Mouse (Mus musculus) limb, embryonic 10.5 days (tissue): Measurements from ENCODE around the gene Tomm34. TPM values are rescaled to one million over a fixed set of nuclear protein-coding genes. Genes with fewer than 3 reads are reported as not detected.
A peak's percentile ranks its signal among the peaks of the same experiment; 100 is the strongest.
"Not testable (repeated sequence)": the region's sequence is repeated elsewhere in the genome, so short reads cannot be mapped to it uniquely, and the experiment has no call there.

Experiments used
- DNase-seq: peaks from one replicate; pipeline ENCODE4 v3.0.0-alpha.2; 2017; ENCODE audit warnings: low spot score
- H3K27ac ChIP-seq: fragments of 300-500 bp; sonication (generic); 2 replicates; pipeline ENCODE4 v1.5.1; 2016; ENCODE audit warnings: mild to moderate bottlenecking
- H3K27me3 ChIP-seq: fragments of 300-500 bp; sonication (generic); 2 replicates; pipeline ENCODE4 v1.6.1; 2016; ENCODE audit warnings: low read depth, mild to moderate bottlenecking; ENCODE audit not compliant: poor library complexity, severe bottlenecking
- H3K36me3 ChIP-seq: fragments of 300-500 bp; sonication (generic); 2 replicates; pipeline ENCODE4 v1.6.1; 2016; ENCODE audit warnings: mild to moderate bottlenecking, moderate library complexity
- H3K4me1 ChIP-seq: fragments of 300-500 bp; sonication (generic); 2 replicates; pipeline ENCODE4 v1.6.1; 2016
- H3K4me3 ChIP-seq: fragments of 300-500 bp; sonication (generic); 2 replicates; pipeline ENCODE4 v1.5.1; 2016; ENCODE audit warnings: mild to moderate bottlenecking, moderate library complexity
- H3K9me3 ChIP-seq: fragments of 300-500 bp; sonication (generic); replicated peaks from 2 replicates; pipeline ENCODE4 v1.6.1; 2016; ENCODE audit warnings: mild to moderate bottlenecking
- WGBS: fragments of 180-500 bp; shearing (Covaris S2); methylation state at CpG from one replicate; pipeline ENCODE4 v1.1.7; 2016; 5-methylcytosine and 5-hydroxymethylcytosine counted together
- polyA plus RNA-seq: library from polyadenylated mRNA; unstranded; fragments of >200 nt; fragmentation: Nextera tagmentation; extraction: Ambion mirVana; gene quantifications from 2 replicates; pipeline ENCODE4 v1.2.1, GENCODE M21; 2016

Tomm34 gene
- polyA plus RNA-seq, 1 experiment from 2014 or later = 60.3 TPM

DNA sequence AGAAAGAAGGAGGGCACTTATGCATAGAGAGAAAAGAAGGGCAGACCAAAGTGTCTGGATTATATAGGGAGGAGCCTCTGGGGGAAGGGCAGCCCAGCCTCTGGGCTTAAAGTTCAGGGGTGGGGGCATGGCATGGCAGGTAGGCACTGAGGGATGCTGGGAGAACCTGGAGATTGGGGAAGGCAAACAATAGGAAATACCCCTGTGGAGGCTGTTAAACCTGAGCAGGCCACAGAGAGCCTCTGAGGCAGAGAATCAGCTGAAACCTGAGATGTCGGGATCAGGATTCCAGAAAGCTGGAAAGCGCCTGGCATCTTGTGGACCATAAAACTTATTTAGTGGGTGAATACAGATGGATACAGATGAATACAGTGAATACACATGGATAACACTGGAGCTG lies 1.1 kb upstream of the Tomm34 start:
- Histone ChIP-seq H3K9me3 (no peaks in the 10 kb centered on the region), H3K4me3 (no peak overlapping the region), H3K27ac (peak overlapping the region; percentile 95; the same call in 1 of the 2 replicates), H3K36me3 (peaks cover 10% of the 10 kb centered on the region), H3K27me3 (no peaks in the 10 kb centered on the region), H3K4me1 (peaks cover 53% of the 10 kb centered on the region)
- no peak for DNase-seq
- 68% methylated on average over 2 of the region's 2 CpGs for WGBS

DNA sequence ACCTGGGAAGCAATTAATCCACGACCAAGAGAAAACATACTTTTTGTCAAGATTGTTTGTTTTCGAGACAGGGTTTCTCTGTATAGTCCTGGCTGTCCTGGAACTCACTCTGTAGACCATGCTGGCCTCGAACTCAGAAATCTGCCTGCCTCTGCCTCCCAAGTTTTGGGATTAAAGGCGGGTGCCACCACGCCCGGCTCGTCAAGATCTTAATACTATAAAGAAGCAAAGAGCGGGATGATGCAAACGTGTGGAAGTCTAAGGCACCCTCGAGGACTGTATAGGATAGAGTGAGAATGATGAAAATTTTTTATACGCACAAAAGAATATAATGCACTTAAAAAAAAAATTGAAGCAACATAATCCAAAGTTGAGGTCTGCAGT lies 460 bp upstream of the Tomm34 start:
- not testable (repeated sequence) for H3K9me3 ChIP-seq, DNase-seq, H3K27me3 ChIP-seq
- H3K4me3 ChIP-seq = peak overlapping the region; percentile 95
- WGBS = 75% methylated on average over 11 of the region's 11 CpGs
- H3K4me1 ChIP-seq = peaks cover 53% of the 10 kb centered on the region
- H3K36me3 ChIP-seq = peaks cover 16% of the 10 kb centered on the region
- peak overlapping the region; percentile 95 for H3K27ac ChIP-seq

DNA sequence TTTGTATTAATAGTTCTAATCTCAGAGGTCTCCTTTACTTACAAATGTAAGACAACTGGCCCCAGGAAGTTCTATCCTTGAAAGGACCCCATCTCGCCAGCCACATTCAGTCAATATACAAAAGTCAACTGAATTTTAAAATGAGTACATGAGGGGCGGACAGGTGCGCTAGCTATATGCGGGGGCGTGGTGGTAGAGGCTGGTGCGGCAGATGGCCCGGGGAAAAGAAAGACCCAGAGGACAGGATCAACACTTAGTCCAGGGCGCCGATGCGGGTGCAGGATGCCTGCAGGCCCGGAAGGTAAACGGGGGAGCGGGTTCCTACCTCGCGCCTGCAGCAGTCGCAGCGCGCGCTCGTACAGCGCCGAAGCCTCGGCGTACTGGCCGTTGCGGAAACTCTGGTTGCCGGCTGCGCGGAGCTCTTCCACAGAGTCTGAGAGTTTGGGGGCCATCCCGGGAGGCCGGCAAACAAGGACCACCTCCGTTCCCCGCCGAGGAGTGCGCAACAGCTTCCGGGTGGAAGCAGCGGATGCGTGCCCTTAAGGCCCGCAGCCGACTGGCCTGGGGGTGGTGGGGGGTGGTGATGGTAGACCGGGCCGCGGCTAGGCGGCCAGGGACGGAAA lies 716 bp downstream of the Tomm34 start, which contains the start of gene Stk4:
Stk4 (plus strand) TSS at position 181 of the 623 bp plus-strand sequence.
- Histone ChIP-seq H3K9me3 (no peaks in the 10 kb centered on the region), H3K36me3 (peaks cover 28% of the 10 kb centered on the region), H3K4me3 (peak within 1 kb of the TSS; percentile 95), H3K27me3 (no peaks in the 10 kb centered on the region), H3K4me1 (peaks cover 49% of the 10 kb centered on the region), H3K27ac (peak within 1 kb of the TSS; percentile 95)
- DNase-seq = no peak
- WGBS = under 1% methylated on average over 45 of the region's 45 CpGs

DNA sequence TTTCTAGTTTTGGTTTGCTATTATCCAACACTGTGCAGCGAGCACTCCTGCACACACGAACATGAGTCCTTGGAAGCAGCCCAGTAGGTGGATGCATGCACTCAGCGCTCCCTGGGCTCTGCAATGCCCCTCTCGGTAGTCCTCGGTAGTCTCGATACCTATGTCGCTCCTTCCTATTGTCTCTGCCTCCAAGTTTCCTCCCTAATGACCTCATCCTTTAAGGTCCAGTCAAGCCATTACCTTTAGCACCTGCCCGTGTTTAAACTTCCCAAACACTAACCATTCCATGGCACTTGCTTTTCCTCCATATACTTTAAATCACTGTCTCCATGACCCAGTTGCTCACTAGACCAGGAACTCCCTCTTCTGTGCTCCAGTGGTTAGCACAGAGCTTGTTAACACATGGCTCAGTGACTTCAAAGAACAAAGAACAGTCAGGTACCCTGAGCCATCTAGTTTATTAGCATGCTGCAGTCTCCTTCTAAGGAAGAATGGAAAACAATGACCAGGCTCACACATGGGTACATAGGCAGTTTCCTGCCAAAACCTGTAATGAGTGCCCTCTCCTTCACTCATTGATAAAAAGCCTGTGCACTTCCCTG lies 11.2 kb downstream of the Tomm34 start:
- Histone ChIP-seq H3K4me1 (no peaks in the 10 kb centered on the region), H3K36me3 (peaks cover 98% of the 10 kb centered on the region), H3K27ac (no peak overlapping the region), H3K27me3 (no peaks in the 10 kb centered on the region), H3K9me3 (no peaks in the 10 kb centered on the region), H3K4me3 (no peak overlapping the region)
- DNase-seq = no peak
- 91% methylated on average over 8 of the region's 8 CpGs for WGBS

DNA sequence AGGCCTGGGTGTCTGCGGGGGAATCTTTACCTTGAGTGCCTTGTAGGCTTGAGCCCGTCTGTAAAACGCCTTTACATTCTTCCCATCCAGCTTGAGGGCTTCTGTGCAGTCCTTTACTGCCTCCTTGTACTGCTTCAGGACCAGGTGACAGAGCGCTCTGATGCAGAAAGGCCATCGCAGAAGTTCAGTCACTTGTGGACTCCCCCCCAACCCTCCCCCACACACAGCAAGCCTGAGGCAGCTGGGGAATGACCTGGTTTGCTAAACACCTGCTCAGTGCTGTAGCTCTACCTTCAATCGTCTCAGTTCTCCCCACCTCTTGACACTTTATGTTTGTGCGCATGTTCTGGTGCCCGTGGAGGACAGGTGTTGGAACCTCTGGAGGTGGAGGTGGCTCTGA lies 16.3 kb downstream of the Tomm34 start:
- Histone ChIP-seq H3K4me3 (no peak overlapping the region), H3K4me1 (no peaks in the 10 kb centered on the region), H3K27me3 (no peaks in the 10 kb centered on the region), H3K9me3 (no peaks in the 10 kb centered on the region), H3K27ac (no peak overlapping the region), H3K36me3 (peaks cover 94% of the 10 kb centered on the region)
- no peak for DNase-seq
- 96% methylated on average over 8 of the region's 8 CpGs for WGBS

DNA sequence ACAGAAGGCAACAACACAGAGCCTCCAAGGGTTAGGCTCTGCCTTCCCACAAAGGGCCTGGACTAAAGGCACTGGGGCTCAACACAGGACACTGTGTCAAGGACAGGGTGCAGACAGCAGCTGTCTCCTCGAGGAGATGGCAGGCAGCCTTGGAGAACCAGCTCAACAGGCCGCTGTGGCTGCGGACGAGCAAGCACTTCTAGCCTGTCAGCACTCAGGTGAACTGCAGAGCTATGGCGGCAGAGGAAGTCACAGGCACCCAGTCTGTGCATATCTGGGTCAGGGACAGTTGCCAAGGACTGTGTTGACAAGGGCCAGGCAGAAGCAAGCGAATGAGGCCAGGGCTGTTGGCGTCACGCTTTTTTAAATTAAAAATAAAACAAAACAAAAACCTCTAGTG lies 17.2 kb downstream of the Tomm34 start:
- no peaks in the 10 kb centered on the region for H3K27me3 ChIP-seq
- H3K27ac ChIP-seq = no peak overlapping the region
- no peaks in the 10 kb centered on the region for H3K9me3 ChIP-seq
- H3K4me3 ChIP-seq = no peak overlapping the region
- peaks cover 86% of the 10 kb centered on the region for H3K36me3 ChIP-seq
- WGBS = 95% methylated on average over 8 of the region's 8 CpGs
- H3K4me1 ChIP-seq = no peaks in the 10 kb centered on the region
- no peak for DNase-seq

DNA sequence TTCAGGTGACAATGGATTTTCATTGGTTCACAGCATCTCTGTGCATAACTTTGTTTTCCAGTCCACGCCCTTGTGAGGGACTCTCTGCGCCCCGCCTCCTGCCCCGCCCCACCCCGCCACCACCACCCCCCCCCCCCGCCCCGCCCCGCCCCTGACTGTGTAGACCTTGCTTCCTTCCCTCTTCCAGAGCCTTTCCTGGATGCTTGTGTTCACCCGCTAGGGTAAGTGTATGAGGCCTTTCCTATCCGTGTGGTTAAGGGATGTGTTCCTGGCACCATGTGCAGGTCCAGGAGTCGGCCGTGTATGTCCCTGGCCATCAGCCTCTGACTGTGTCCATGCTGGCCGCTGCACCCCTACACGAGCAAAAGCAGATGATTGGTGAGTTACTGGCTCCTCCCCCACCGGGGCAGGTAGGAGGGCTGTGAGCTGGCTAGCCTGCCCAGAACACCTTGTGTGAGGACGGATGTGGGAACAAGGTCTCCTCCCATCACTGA lies 23.7 kb downstream of the Tomm34 start:
- peaks cover 23% of the 10 kb centered on the region for H3K36me3 ChIP-seq
- H3K27ac ChIP-seq = peak overlapping the region; percentile 64; the same call in 1 of the 2 replicates
- DNase-seq = peak; percentile 61
- no peaks in the 10 kb centered on the region for H3K9me3 ChIP-seq
- H3K27me3 ChIP-seq = no peaks in the 10 kb centered on the region
- WGBS = 3% methylated on average over 16 of the region's 16 CpGs
- peaks cover 5% of the 10 kb centered on the region for H3K4me1 ChIP-seq
- peak overlapping the region; percentile 47 for H3K4me3 ChIP-seq

DNA sequence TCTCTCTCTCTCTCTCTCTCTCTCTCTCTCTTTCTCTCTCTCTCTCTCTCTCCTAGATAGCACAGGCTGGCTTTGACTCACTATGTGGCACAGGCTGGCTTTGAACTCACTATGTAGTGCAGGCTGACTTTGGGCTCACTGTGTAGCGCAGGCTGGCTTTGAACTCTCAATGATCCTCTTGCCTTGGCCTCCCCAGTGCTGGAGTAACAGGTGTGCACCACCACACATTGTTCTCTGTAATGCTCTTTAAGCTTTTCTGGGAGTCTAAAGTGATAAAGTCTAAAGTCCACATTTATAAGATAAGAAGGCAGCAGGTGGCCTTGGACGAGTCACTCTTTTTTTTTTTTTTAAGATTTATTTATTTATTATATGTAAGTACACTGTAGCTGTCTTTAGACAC lies 29.4 kb downstream of the Tomm34 start:
- H3K36me3 ChIP-seq = no peaks in the 10 kb centered on the region
- no peak overlapping the region for H3K4me3 ChIP-seq
- no peak for DNase-seq
- H3K9me3 ChIP-seq = no peaks in the 10 kb centered on the region
- no peak overlapping the region for H3K27ac ChIP-seq
- peaks cover 4% of the 10 kb centered on the region for H3K4me1 ChIP-seq
- 93% methylated on average over 2 of the region's 2 CpGs for WGBS
- H3K27me3 ChIP-seq = no peaks in the 10 kb centered on the region

DNA sequence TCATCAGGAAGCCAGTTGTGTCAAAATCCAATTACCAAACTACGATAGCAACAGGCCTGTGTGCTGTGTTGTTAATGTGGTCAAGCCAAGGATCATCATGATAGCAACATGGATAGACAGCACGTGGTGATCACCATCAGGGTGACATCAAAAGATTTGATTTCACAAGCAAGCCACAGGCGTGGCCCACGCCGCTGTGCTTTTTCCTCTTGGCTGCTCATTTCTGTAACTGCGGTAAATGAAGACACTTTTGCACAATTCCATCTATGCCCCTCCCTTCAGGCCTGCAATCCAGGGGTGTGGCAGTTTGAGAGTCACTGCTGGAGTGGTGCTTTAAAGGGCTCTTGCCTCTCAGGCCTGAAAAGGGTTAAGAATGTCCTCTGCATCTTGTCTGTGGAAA lies 30.0 kb downstream of the Tomm34 start:
- 89% methylated on average over 6 of the region's 6 CpGs for WGBS
- peaks cover 5% of the 10 kb centered on the region for H3K4me1 ChIP-seq

DNA sequence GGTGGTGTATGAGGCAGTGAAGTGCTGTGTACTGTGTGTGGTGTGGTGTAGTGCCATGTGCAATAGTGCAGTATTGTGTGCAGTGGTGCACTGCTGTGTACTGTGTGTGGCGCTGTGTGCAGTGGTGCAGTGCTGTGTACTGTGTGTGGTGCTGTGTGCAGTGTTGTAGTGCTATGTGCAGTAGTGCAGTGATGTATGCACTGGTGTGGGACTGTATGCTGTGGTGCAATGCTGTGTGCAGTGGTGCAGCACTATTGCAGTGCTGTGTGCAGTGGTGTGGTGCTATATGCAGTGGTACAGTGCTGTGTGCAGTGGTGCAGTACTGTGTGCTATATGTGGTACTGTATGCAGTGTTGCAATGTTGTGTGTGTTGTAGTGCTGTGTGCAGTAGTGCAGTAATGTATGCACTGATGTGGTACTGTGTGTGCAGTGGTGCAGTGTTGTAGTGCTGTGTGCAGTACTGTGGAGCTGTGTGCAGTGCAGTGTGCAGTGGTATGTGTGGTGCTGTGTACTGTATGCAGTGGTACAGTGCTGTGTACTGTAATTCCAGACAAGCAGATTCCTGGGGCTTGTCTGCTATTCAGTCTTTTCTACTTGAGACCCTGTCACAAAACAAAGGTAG lies 32.5 kb downstream of the Tomm34 start:
- no peak overlapping the region for H3K4me3 ChIP-seq
- peaks cover 5% of the 10 kb centered on the region for H3K4me1 ChIP-seq
- no peaks in the 10 kb centered on the region for H3K27me3 ChIP-seq
- no peak overlapping the region for H3K27ac ChIP-seq
- no peak for DNase-seq
- H3K36me3 ChIP-seq = no peaks in the 10 kb centered on the region
- 96% methylated on average over 1 of the region's 1 CpGs for WGBS
- H3K9me3 ChIP-seq = no peaks in the 10 kb centered on the region

More for the DNA sequence above, 30.0 kb downstream of the Tomm34 start:
- no peaks in the 10 kb centered on the region for H3K9me3 ChIP-seq
- no peaks in the 10 kb centered on the region for H3K36me3 ChIP-seq
- DNase-seq = no peak
- H3K27me3 ChIP-seq = no peaks in the 10 kb centered on the region
- no peak overlapping the region for H3K4me3 ChIP-seq
- no peak overlapping the region for H3K27ac ChIP-seq

DNA sequence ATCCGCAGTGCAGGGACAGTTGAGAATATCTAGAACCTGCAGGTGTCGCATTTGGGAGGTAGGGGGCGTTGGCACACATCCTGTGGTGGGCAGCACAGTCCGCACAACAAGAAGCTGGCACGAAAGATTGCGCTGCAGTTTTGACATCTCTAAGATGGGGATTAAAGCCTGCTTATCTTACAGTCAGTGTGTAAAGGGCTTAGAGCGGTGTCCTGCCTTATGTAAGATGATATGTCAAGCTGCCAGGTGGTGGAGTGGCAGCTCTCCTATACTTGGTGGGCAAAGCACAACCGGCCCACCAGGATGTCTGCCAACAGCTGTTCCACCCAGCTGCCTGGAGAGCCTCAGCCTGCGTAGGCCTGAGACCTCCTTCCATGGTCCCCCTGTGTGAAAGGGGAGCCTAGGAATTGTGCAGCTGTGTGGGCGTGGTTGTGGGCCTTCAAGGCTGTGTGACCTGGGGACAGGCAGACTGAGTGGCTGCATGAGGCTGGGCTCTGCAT lies 34.4 kb downstream of the Tomm34 start:
- peak; percentile 34 for DNase-seq
- 60% methylated on average over 10 of the region's 10 CpGs for WGBS
- no peaks in the 10 kb centered on the region for H3K36me3 ChIP-seq
- H3K27me3 ChIP-seq = no peaks in the 10 kb centered on the region
- no peaks in the 10 kb centered on the region for H3K9me3 ChIP-seq
- H3K4me3 ChIP-seq = no peak overlapping the region
- no peak overlapping the region for H3K27ac ChIP-seq
- peaks cover 5% of the 10 kb centered on the region for H3K4me1 ChIP-seq

DNA sequence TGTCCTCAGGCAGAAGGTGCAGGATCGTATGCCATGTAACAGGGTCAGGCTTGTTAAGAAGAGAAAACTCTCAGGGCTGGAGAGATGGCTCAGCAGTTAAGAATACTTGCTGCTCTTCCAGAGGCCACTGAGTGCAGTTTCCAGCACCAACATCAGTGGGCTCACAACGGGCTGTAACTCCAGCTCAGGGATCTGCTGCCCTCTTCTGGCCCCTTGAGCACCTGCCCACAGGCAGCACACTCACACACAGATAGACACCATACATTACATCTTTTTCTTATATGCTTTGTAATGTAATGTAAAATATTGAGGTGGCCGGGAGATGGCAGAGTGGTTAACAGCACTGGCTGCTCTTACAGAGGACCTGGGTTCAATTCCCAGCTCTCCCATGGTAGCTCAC lies 38.0 kb downstream of the Tomm34 start:
- Histone ChIP-seq H3K36me3 (no peaks in the 10 kb centered on the region), H3K27ac (no peak overlapping the region), H3K4me1 (peaks cover 5% of the 10 kb centered on the region), H3K9me3 (no peaks in the 10 kb centered on the region), H3K27me3 (no peaks in the 10 kb centered on the region), H3K4me3 (no peak overlapping the region)
- 86% methylated on average over 3 of the region's 3 CpGs for WGBS
- no peak for DNase-seq

DNA sequence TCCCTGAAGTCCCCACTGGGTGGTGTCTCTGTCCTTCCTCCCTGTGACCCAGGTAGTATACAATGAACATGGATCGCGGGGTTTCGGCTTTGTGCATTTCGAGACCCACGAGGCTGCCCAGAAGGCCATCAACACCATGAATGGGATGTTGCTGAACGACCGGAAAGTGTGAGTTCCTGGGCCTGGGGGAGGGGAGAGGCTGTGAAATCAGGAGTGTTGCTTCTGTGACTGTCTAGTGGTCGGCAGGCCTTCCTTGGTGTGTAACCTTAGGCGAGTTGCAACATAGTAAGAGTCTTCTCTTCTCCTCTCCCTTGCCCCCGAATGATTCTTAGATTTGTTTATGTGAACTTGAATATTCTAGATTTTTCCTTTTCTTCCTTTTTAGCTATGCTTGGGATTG lies 39.8 kb downstream of the Tomm34 start:
- DNase-seq = no peak
- 81% methylated on average over 10 of the region's 10 CpGs for WGBS
- Histone ChIP-seq H3K27ac (no peak overlapping the region), H3K9me3 (no peaks in the 10 kb centered on the region), H3K4me1 (no peaks in the 10 kb centered on the region), H3K36me3 (no peaks in the 10 kb centered on the region), H3K27me3 (no peaks in the 10 kb centered on the region), H3K4me3 (no peak overlapping the region)
